Mouse (Mus musculus): Measurements from ENCODE around the gene Ccl27a. TPM values are rescaled to one million over a fixed set of nuclear protein-coding genes. Genes with fewer than 3 reads are reported as not detected.

The Ccl27a gene
- 367 and 380 TPM in 2 replicates for polyA plus RNA-seq (2012; rRNA removed)

DNA sequence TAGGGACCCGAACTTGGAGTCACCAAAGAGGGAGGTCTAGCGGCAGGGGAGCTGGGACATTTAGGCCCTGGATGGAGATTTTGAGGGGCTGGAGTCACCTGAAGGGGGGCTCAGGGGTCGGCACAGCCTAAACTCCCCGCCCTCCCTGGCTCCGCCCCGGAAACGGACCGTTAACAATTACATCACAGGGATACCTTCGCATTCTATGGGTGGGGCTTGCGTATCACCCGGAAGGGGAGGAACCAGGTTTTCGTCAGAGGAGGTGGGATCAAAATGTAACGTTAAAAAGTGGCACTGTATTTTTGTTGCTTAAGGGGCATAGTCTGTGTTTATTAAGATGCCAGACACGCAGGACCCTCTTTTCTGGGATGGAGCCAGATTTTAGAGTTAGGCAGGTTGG lies at the start of gene Ccl27a:
Ccl27a (minus strand) TSS at position 246 of the 400 bp plus-strand sequence.

GRCm38 (mm10) chr4:41755338-41756305 lies 18.4 kb downstream of the Ccl27a start, which contains the start of gene Sigmar1:
Gene Sigmar1 (minus strand): TSS chr4:41756157.

DNA sequence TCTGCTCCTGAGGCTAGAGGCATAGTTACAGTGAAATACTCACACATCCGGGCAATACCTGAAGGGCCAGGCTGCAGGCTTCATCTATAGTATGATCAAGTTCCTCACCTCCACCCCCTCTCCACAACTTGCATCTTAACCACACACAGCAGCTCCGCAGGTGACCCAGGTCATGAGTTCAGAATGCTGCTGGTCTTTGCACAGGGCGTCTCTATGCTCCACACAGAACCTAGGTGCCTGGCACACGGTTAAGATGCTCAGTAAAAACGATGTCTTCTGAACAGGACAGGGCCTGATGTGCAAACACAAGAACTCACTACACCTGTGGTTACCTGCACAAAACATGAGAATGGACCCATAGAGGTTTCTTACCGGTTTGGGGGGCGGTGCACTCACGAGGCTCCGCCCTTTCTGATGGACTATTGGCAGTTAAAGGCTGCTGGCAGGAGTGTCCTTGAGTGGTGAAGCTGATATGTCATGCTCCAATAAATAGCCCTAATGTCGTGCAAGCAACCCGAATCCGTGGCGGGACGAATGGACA lies 19.2 kb downstream of the Ccl27a start, which contains the start of gene Galt:
Galt (plus strand) TSS at position 432 of the 541 bp plus-strand sequence.

DNA sequence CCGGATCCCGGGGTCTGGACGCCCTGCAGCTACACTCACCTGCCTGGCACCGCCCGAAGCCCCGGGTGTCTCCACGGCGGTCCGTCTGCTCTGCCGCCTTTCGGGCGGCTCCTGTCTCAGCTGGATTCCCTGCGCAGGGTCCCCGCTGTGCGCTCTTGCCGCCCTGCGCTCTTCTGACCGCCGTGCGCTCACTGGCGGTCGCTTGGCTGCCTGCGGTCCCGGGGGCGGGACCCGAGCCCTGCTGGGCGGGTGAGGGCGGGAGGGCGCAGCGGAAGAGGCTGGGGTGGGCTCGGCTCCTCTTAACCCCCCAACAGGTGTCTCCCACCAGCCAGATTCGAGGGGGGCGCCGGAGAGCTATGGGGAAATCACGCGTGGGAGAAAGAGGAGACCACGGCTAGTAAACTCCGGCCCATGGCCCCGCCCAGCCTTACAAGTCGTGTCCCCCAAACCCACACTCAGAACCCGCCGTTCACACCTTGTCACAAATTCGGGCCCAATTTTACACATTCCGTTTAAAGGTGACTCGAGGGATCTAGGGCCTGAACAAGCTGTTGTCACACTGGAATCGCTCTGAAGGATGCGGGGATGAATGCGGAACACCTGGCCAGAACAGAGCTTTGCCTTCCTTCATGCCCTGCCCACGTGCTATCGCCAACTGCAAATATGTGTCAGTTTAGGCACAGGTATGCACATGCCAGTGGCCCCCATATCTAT lies 42.8 kb downstream of the Ccl27a start, which contains the start of gene Arid3c:
Arid3c (minus strand) TSS at position 91 of the 714 bp plus-strand sequence.

GRCm38 (mm10) chr4:41722918-41723351 lies 51.1 kb downstream of the Ccl27a start, which contains the start of gene Dctn3:
Gene Dctn3 (minus strand): TSS chr4:41723170.

Other genes with a start within 250 kb of the Ccl27a start
- 75.4 and 86.6 TPM in 2 replicates for gene Fam219a, start 204.7 kb downstream of the Ccl27a start, polyA plus RNA-seq (2012; rRNA removed)
- 2.3 and 2.9 TPM in 2 replicates for gene Dnaic1, start 204.5 kb downstream of the Ccl27a start, polyA plus RNA-seq (2012; rRNA removed)
- 86.9 and 96.7 TPM in 2 replicates for gene Enho, start 133.9 kb downstream of the Ccl27a start, polyA plus RNA-seq (2012; rRNA removed)
- gene Cntfr, start 77.2 kb downstream of the Ccl27a start, polyA plus RNA-seq (2012; rRNA removed) = 63.3 and 84.9 TPM in 2 replicates
- gene Il11ra1, start 74.3 kb downstream of the Ccl27a start, polyA plus RNA-seq (2012; rRNA removed) = 34.2 and 80.9 TPM in 2 replicates
- gene Rpp25l, start 60.7 kb downstream of the Ccl27a start, polyA plus RNA-seq (2012; rRNA removed) = 56.4 and 56.9 TPM in 2 replicates
- gene Dctn3, start 51.1 kb downstream of the Ccl27a start, polyA plus RNA-seq (2012; rRNA removed) = 159 and 165 TPM in 2 replicates
- 0.44 and 0.69 TPM in 2 replicates for gene Arid3c, start 43.1 kb downstream of the Ccl27a start, polyA plus RNA-seq (2012; rRNA removed)
- gene Galt, start 19.0 kb downstream of the Ccl27a start, polyA plus RNA-seq (2012; rRNA removed) = 66.6 and 88.5 TPM in 2 replicates
- gene Sigmar1, start 18.1 kb downstream of the Ccl27a start, polyA plus RNA-seq (2012; rRNA removed) = 55.0 and 62.8 TPM in 2 replicates
- gene Gm21541, start 129.4 kb upstream of the Ccl27a start, polyA plus RNA-seq (2012; rRNA removed) = not detected in 2 replicates
- gene Gm20878, start 167.3 kb upstream of the Ccl27a start, polyA plus RNA-seq (2012; rRNA removed) = 3.9 and 4.7 TPM in 2 replicates
- 2.1 and 2.4 TPM in 2 replicates for gene Fam205a4, start 191.8 kb upstream of the Ccl27a start, polyA plus RNA-seq (2012; rRNA removed)

All from central nervous system, embryonic 14 days (tissue).